Mouse (Mus musculus): ENCODE measurements around the gene Trpm6.
A peak's percentile ranks its signal among the peaks of the same experiment; 100 is the strongest.

The Trpm6 gene

DNA sequence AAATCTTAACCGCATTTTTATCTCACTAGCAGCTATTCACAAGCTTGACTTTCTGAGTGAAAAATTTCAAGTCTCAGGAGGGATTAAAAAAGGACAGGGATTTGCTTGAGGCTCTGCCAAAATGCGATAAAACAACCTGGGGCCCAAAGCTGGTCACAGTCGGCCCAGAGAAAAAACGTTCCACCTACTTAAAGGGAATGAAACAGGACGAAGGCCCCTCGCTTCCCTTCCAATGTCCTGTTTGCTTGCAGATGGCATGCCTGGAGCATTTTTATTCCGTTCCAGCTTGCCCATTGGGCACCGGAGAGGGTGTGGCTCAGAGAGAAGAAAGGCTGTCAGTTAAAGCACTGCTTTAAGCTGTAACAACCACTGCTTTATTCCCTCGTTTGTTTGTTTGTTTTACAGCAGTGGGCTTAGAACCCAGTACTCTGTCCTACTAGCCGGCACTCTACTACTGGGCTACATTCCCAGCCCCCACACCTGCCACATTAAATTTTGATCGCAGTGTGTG lies 139.4 kb downstream of the Trpm6 start:
- DNase-seq (ENCODE audit: low spot score in 2 of 2) = no peak

DNA sequence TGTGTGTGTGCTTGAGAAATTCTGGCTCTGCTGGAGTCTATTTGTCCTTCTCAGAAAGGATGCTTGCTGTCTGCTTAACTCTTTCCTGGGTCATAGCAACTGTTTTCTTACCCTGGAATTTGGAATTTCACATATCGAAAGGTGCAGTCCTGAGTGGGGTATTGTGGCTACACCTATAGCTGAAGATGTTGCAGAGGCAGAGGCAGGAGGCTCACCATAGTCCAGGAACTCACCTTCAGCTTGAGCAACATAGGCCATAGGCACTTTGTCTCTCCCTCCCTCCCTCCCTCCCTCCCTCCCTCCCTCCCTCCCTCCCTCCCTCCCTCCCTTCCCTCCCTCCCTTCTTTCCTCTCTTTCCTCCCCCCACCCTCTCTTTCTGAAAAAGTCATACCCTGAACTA lies 139.8 kb downstream of the Trpm6 start:
- DNase-seq (ENCODE audit: low spot score in 2 of 2) = no peak

- peak in 1 of 2 experiments; percentile 3 for DNase-seq (ENCODE audit: low spot score in 2 of 2)
Observed at GRCm38 (mm10) chr19:18890216-18890615, 140.4 kb downstream of the Trpm6 start.

GRCm38 (mm10) chr19:18898238-18898637 lies 148.5 kb downstream of the Trpm6 start:
- no peak for DNase-seq (ENCODE audit: low spot score in 2 of 2)

DNA sequence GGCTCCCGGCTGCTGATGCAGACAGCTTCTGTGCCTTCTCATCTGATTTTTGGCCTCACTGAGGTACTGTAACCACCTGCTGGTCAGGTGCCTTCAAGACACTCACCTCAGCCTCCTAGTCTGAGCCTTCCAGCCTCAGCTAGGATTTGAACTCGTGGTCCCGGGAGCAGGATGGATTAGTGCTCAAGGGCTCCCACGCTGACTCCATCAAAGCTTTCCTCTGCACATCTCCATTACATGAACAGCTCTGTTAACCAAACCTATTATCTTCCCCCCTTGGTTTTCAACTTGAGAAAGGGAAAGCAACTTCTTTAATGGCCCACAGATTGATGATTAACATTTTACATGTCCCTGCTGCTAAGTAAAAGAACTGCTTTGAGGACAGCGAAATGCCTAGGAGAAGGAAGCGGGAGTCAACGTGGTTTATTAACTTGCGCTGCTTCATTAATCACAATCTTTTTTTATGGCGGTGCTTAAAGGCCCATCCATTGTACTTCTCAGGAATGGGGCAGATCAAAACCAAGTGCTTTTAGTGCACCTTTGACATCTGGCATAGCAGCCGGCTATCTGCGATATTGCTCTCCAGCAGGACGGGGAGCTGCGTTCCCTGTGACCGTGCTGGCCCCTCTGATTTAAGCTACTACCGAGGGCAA lies 152.4 kb downstream of the Trpm6 start:
- no peak for DNase-seq (ENCODE audit: low spot score in 2 of 2)

- DNase-seq (ENCODE audit: low spot score in 2 of 2) = no peak
Observed at GRCm38 (mm10) chr19:18902694-18903067, 152.9 kb downstream of the Trpm6 start.

DNA sequence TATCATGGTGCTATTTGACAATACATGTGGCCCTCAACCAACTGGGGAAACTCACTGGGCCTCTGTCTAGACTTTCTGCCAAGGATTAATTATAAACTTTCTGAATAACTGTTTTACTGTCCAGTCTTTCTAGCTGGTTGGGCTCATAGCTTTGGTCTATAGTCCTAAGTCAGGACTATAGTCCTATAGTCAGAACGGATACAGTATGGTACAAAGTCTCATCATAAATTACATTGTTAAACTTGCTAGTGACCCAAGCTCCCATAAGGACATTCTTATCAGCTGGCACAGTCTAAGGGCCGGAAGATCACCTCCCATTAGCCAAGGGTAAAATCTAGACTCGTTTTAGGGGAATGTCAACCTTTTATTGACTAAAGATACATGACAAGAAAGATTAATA lies 155.7 kb downstream of the Trpm6 start:
- DNase-seq (ENCODE audit: low spot score in 2 of 2) = no peak

- DNase-seq (ENCODE audit: low spot score in 2 of 2) = no peak
Observed at GRCm38 (mm10) chr19:18909641-18910040, 159.9 kb downstream of the Trpm6 start.

GRCm38 (mm10) chr19:18911755-18912340 lies 162.1 kb downstream of the Trpm6 start:
- DNase-seq (ENCODE audit: low spot score in 2 of 2) = peak in 1 of 2 experiments; percentile 35

DNA sequence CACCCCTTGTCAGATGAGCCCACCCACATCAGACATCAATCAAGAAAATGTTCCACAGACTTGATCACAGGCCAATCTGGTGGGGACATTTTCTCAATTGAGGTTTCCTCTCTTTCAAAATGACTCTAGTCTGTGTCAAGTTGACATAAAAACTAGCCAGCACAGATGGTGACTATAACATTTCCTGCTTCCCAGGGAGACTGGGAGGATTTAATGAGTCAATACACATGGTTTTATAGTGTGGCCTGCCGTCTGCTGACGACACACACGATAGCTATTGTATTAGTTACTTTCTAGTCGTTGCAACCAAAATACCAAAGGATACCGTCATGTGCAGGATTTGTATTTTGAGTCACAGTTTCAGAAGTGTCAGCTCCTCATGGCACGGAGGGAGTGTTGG lies 191.6 kb downstream of the Trpm6 start:
- DNase-seq (ENCODE audit: low spot score in 2 of 2) = no peak
